Mouse (Mus musculus): Measurements from ENCODE around the gene Shkbp1.

GRCm38 (mm10) chr7:27308821-27309549, 46.8 kb downstream of the Shkbp1 start:
- TF ChIP-seq GATA1 (IDR thresholded peaks at IDR 0.05; ENCODE audit: borderline replicate concordance, low read length) = no peak
- TF ChIP-seq FLI1 (IDR thresholded peaks at IDR 0.05; ENCODE audit: low read length) = no peak
